Mouse (Mus musculus): Measurements from ENCODE around the gene Casp8. TPM values are rescaled to one million over a fixed set of nuclear protein-coding genes. Genes with fewer than 3 reads are reported as not detected.

Casp8 gene
- polyA plus RNA-seq, 1 experiment from 2014 or later = 15.5 TPM

DNA sequence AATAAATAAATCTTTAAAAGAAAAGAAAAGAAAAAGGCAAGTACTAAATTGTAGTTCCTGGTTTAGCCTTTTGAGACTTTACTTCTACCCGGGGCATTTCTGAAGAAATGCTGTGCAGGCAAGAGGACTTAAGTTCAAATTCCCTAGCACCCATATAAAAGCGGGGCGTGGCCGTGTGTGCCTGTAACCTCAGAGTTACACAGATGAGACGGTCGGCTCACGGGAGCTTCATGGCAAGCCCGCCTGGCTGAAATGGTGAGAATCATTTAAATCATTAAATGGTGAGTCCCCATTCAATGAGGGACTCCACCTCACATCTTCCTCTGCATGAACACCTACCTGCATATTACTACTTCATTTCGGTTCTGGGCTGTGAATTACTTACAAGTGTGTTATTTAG is 25.5 kb upstream of the Casp8 start:
- no peak overlapping the region for H3K27ac ChIP-seq (replicated peaks; ENCODE audit: low read depth, low read length)

DNA sequence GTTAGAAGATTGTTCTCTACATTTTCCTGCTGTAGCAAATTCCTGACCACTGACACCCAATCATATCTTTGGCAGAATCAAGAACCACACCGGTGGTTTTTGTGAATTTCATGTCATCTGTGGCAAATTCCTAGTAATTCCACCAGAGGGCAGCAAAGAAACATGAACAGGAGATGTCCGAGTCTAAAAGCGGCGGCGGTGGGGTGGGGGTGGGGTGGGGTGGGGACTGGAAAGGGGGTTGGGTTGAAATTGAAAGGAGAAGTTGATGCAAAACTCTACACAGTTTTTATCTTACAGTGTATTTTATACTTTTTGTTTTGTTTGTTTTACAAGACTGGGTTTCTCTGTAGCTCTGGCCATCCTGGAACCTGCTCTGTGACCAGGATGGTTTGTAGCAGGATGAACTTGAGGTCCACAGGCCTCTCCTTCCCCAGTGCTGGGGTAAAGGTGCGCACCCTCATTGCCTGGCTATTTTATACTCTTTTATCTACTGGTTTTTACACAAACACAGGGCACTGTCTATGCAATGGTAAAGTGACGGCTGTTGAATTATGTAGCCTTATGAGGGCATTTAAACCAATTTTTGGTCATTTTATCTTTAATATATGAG is 25.0 kb upstream of the Casp8 start:
- H3K36me3 ChIP-seq (replicated peaks; ENCODE audit: control insufficient read depth, insufficient read depth, low read depth, low read length) = no peaks in the 10 kb centered on the region
- H3K4me1 ChIP-seq (ENCODE audit: control insufficient read depth, insufficient read depth, low read length) = no peaks in the 10 kb centered on the region
- no peaks in the 10 kb centered on the region for H3K9me3 ChIP-seq (replicated peaks; ENCODE audit: control insufficient read depth, low read length)
- WGBS = 26% methylated on average over 7 of the region's 7 CpGs
- H3K27me3 ChIP-seq (ENCODE audit: control insufficient read depth, insufficient read depth, low read length) = no peaks in the 10 kb centered on the region
- no peak overlapping the region for H3K4me2 ChIP-seq (ENCODE audit: low read depth, low read length)
- no peak overlapping the region for H3K9ac ChIP-seq (replicated peaks; ENCODE audit: low read length)
- no peak overlapping the region for H3K4me3 ChIP-seq (ENCODE audit: low read depth, low read length)
- DNase-seq (ENCODE audit: low spot score) (peak; percentile 85), ATAC-seq (replicated peaks; ENCODE audit: insufficient number of reproducible peaks, low FRiP score, low TSS enrichment, low read depth) (no peak)
- no peak overlapping the region for H3K27ac ChIP-seq (replicated peaks; ENCODE audit: low read depth, low read length)

More for the DNA sequence above, 25.5 kb upstream of the Casp8 start:
- no peak for ATAC-seq (replicated peaks; ENCODE audit: insufficient number of reproducible peaks, low FRiP score, low TSS enrichment, low read depth)
- Histone ChIP-seq H3K9me3 (replicated peaks; ENCODE audit: control insufficient read depth, low read length) (no peaks in the 10 kb centered on the region), H3K27me3 (ENCODE audit: control insufficient read depth, insufficient read depth, low read length) (no peaks in the 10 kb centered on the region), H3K4me3 (ENCODE audit: low read depth, low read length) (no peak overlapping the region), H3K9ac (replicated peaks; ENCODE audit: low read length) (no peak overlapping the region), H3K4me2 (ENCODE audit: low read depth, low read length) (no peak overlapping the region), H3K4me1 (ENCODE audit: control insufficient read depth, insufficient read depth, low read length) (no peaks in the 10 kb centered on the region), H3K36me3 (replicated peaks; ENCODE audit: control insufficient read depth, insufficient read depth, low read depth, low read length) (no peaks in the 10 kb centered on the region)
- DNase-seq (ENCODE audit: low spot score) = no peak
- 55% methylated on average over 9 of the region's 9 CpGs for WGBS

- Histone ChIP-seq H3K9ac (replicated peaks; ENCODE audit: low read length) (no peak overlapping the region), H3K27me3 (ENCODE audit: control insufficient read depth, insufficient read depth, low read length) (no peaks in the 10 kb centered on the region), H3K4me2 (ENCODE audit: low read depth, low read length) (no peak overlapping the region), H3K27ac (replicated peaks; ENCODE audit: low read depth, low read length) (no peak overlapping the region), H3K4me3 (ENCODE audit: low read depth, low read length) (no peak overlapping the region), H3K4me1 (ENCODE audit: control insufficient read depth, insufficient read depth, low read length) (no peaks in the 10 kb centered on the region), H3K9me3 (replicated peaks; ENCODE audit: control insufficient read depth, low read length) (no peaks in the 10 kb centered on the region), H3K36me3 (replicated peaks; ENCODE audit: control insufficient read depth, insufficient read depth, low read depth, low read length) (no peaks in the 10 kb centered on the region)
- 74% methylated on average over 3 of the region's 3 CpGs for WGBS
- ATAC-seq (replicated peaks; ENCODE audit: insufficient number of reproducible peaks, low FRiP score, low TSS enrichment, low read depth) (no peak), DNase-seq (ENCODE audit: low spot score) (peak; percentile 2)
These were observed 23.1 kb upstream of the Casp8 start for GRCm38 (mm10) chr1:58772084-58772483.

- Histone ChIP-seq H3K4me3 (ENCODE audit: low read depth, low read length) (no peak overlapping the region), H3K4me2 (ENCODE audit: low read depth, low read length) (no peak overlapping the region), H3K36me3 (replicated peaks; ENCODE audit: control insufficient read depth, insufficient read depth, low read depth, low read length) (no peaks in the 10 kb centered on the region), H3K27ac (replicated peaks; ENCODE audit: low read depth, low read length) (no peak overlapping the region), H3K27me3 (ENCODE audit: control insufficient read depth, insufficient read depth, low read length) (no peaks in the 10 kb centered on the region), H3K4me1 (ENCODE audit: control insufficient read depth, insufficient read depth, low read length) (no peaks in the 10 kb centered on the region), H3K9ac (replicated peaks; ENCODE audit: low read length) (no peak overlapping the region), H3K9me3 (replicated peaks; ENCODE audit: control insufficient read depth, low read length) (no peaks in the 10 kb centered on the region)
- ATAC-seq (replicated peaks; ENCODE audit: insufficient number of reproducible peaks, low FRiP score, low TSS enrichment, low read depth) (no peak), DNase-seq (ENCODE audit: low spot score) (no peak)
These were observed 21.9 kb upstream of the Casp8 start for GRCm38 (mm10) chr1:58773280-58773679.

GRCm38 (mm10) chr1:58773905-58774304 is 21.3 kb upstream of the Casp8 start:
- 66% methylated on average over 2 of the region's 2 CpGs for WGBS
- no peak for DNase-seq (ENCODE audit: low spot score)
- H3K36me3 ChIP-seq (replicated peaks; ENCODE audit: control insufficient read depth, insufficient read depth, low read depth, low read length) = no peaks in the 10 kb centered on the region
- no peak overlapping the region for H3K9ac ChIP-seq (replicated peaks; ENCODE audit: low read length)
- no peaks in the 10 kb centered on the region for H3K4me1 ChIP-seq (ENCODE audit: control insufficient read depth, insufficient read depth, low read length)
- H3K4me2 ChIP-seq (ENCODE audit: low read depth, low read length) = no peak overlapping the region
- no peaks in the 10 kb centered on the region for H3K9me3 ChIP-seq (replicated peaks; ENCODE audit: control insufficient read depth, low read length)
- no peak overlapping the region for H3K27ac ChIP-seq (replicated peaks; ENCODE audit: low read depth, low read length)
- no peak for ATAC-seq (replicated peaks; ENCODE audit: insufficient number of reproducible peaks, low FRiP score, low TSS enrichment, low read depth)
- H3K4me3 ChIP-seq (ENCODE audit: low read depth, low read length) = no peak overlapping the region
- no peaks in the 10 kb centered on the region for H3K27me3 ChIP-seq (ENCODE audit: control insufficient read depth, insufficient read depth, low read length)

- Histone ChIP-seq H3K4me2 (ENCODE audit: low read depth, low read length) (no peak overlapping the region), H3K9me3 (replicated peaks; ENCODE audit: control insufficient read depth, low read length) (no peaks in the 10 kb centered on the region)
- 93% methylated on average over 5 of the region's 5 CpGs for WGBS
These were observed 19.8 kb upstream of the Casp8 start for GRCm38 (mm10) chr1:58775361-58775760.

GRCm38 (mm10) chr1:58777583-58777982 is 17.6 kb upstream of the Casp8 start:
- H3K27me3 ChIP-seq (ENCODE audit: control insufficient read depth, insufficient read depth, low read length) = no peaks in the 10 kb centered on the region
- H3K4me3 ChIP-seq (ENCODE audit: low read depth, low read length) = no peak overlapping the region
- ATAC-seq (replicated peaks; ENCODE audit: insufficient number of reproducible peaks, low FRiP score, low TSS enrichment, low read depth) (no peak), DNase-seq (ENCODE audit: low spot score) (no peak)
- H3K4me1 ChIP-seq (ENCODE audit: control insufficient read depth, insufficient read depth, low read length) = no peaks in the 10 kb centered on the region
- H3K4me2 ChIP-seq (ENCODE audit: low read depth, low read length) = no peak overlapping the region
- no peak overlapping the region for H3K27ac ChIP-seq (replicated peaks; ENCODE audit: low read depth, low read length)
- 97% methylated on average over 1 of the region's 1 CpGs for WGBS
- no peak overlapping the region for H3K9ac ChIP-seq (replicated peaks; ENCODE audit: low read length)
- no peaks in the 10 kb centered on the region for H3K9me3 ChIP-seq (replicated peaks; ENCODE audit: control insufficient read depth, low read length)
- H3K36me3 ChIP-seq (replicated peaks; ENCODE audit: control insufficient read depth, insufficient read depth, low read depth, low read length) = no peaks in the 10 kb centered on the region

More at GRCm38 (mm10) chr1:58775361-58775760, 19.8 kb upstream of the Casp8 start:
- DNase-seq (ENCODE audit: low spot score) (no peak), ATAC-seq (replicated peaks; ENCODE audit: insufficient number of reproducible peaks, low FRiP score, low TSS enrichment, low read depth) (no peak)
- Histone ChIP-seq H3K4me1 (ENCODE audit: control insufficient read depth, insufficient read depth, low read length) (no peaks in the 10 kb centered on the region), H3K27me3 (ENCODE audit: control insufficient read depth, insufficient read depth, low read length) (no peaks in the 10 kb centered on the region), H3K36me3 (replicated peaks; ENCODE audit: control insufficient read depth, insufficient read depth, low read depth, low read length) (no peaks in the 10 kb centered on the region), H3K27ac (replicated peaks; ENCODE audit: low read depth, low read length) (no peak overlapping the region), H3K9ac (replicated peaks; ENCODE audit: low read length) (no peak overlapping the region), H3K4me3 (ENCODE audit: low read depth, low read length) (no peak overlapping the region)

DNA sequence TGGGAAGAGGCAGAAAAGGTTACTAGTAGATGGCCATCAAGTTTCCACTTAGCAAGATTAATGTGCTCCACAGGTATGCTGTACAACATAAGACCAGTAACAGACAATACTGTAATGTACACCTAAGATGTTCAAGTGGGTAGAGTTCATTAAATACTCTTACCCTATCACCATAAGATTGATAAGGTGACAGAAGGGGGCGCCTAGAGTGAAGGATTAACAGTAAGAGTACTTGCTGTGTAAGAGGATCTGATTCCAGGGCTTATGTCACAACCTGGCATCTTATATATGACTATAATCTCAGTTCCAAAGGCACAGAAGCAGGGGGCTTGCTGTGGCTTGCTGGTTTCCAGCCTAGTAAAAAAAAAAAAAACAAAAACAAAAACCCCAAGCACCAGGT is 16.9 kb upstream of the Casp8 start:
- H3K9me3 ChIP-seq (replicated peaks; ENCODE audit: control insufficient read depth, low read length) = no peaks in the 10 kb centered on the region
- H3K27me3 ChIP-seq (ENCODE audit: control insufficient read depth, insufficient read depth, low read length) = no peaks in the 10 kb centered on the region

More for the DNA sequence above, 16.9 kb upstream of the Casp8 start:
- Histone ChIP-seq H3K9ac (replicated peaks; ENCODE audit: low read length) (no peak overlapping the region), H3K4me1 (ENCODE audit: control insufficient read depth, insufficient read depth, low read length) (no peaks in the 10 kb centered on the region), H3K27ac (replicated peaks; ENCODE audit: low read depth, low read length) (no peak overlapping the region), H3K4me3 (ENCODE audit: low read depth, low read length) (no peak overlapping the region), H3K4me2 (ENCODE audit: low read depth, low read length) (no peak overlapping the region), H3K36me3 (replicated peaks; ENCODE audit: control insufficient read depth, insufficient read depth, low read depth, low read length) (no peaks in the 10 kb centered on the region)
- WGBS = 21% methylated on average over 1 of the region's 1 CpGs
- DNase-seq (ENCODE audit: low spot score) (no peak), ATAC-seq (replicated peaks; ENCODE audit: insufficient number of reproducible peaks, low FRiP score, low TSS enrichment, low read depth) (no peak)
